Mouse (Mus musculus): ENCODE results near the gene Bach1. TPM values are rescaled to one million over a fixed set of nuclear protein-coding genes. Genes with fewer than 3 reads are reported as not detected.

The Bach1 gene
- polyA plus RNA-seq, 1 experiment = 7.6 TPM

DNA sequence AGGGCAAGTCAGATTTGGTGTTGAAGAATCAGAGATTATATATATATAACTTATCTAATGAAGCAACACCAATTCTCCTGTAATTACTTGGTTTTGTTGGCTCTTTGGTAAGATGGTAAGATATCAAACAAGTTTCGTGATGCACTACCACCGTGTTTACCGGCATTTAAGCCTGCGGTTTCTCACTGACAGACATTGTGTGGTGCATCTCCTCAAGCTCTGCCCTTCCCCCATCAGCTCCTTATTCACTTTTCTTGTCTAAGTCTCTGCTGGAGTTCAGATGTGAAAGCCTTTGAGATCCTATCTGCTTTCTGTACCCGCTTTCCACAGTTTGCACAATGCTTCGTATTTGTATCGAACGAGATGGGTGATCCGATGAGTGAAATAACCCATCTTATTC lies 41.5 kb upstream of the Bach1 start:
- TF ChIP-seq CTCF (IDR thresholded peaks at IDR 0.05; ENCODE audit: extremely low read depth, insufficient read depth, insufficient read length, insufficient replicate concordance) = no peak
- TF ChIP-seq POLR2A (IDR thresholded peaks at IDR 0.05; ENCODE audit: low read depth, low read length) = no peak
- no peak overlapping the region for H3K27ac ChIP-seq (ENCODE audit: insufficient read depth, low read length)
- no peak overlapping the region for H3K4me3 ChIP-seq (ENCODE audit: extremely low read depth, insufficient read depth, insufficient read length)
- H3K4me1 ChIP-seq (ENCODE audit: control insufficient read depth, insufficient read depth, insufficient read length) = peaks cover 23% of the 10 kb centered on the region
- WGBS = 75% methylated on average over 9 of the region's 9 CpGs
- H3K36me3 ChIP-seq (ENCODE audit: control insufficient read depth, insufficient read depth, low read length) = no peaks in the 10 kb centered on the region
- no peaks in the 10 kb centered on the region for H3K27me3 ChIP-seq (ENCODE audit: control insufficient read depth, insufficient read depth, low read length)
- DNase-seq (ENCODE audit: low read depth in 1 of 2, low spot score in 2 of 2) = no peak

DNA sequence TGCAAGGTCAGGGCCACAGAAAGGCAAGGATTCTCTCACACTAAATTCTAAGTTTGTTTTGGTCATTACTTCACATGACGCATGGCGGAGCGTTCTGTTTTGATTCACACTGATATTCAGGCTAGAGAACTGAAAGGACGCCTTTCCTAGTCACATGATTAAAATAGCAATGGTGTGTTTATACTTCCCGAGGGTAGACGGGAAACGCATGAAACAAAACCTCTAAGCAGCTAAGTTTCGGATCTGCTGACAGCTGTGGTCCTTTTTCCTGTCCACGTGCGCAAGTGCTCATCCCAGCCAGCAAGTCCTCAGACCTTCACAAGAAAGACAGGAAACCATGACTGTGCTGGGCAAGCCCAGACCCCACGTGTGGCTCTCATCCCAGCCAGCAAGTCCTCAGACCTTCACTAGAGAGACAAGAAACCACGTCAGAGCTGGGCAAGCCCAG lies 37.7 kb upstream of the Bach1 start:
- WGBS = 5% methylated on average over 12 of the region's 12 CpGs
- no peaks in the 10 kb centered on the region for H3K27me3 ChIP-seq (ENCODE audit: control insufficient read depth, insufficient read depth, low read length)
- peaks cover 9% of the 10 kb centered on the region for H3K4me1 ChIP-seq (ENCODE audit: control insufficient read depth, insufficient read depth, insufficient read length)
- H3K4me3 ChIP-seq (ENCODE audit: extremely low read depth, insufficient read depth, insufficient read length) = peak overlapping the region; percentile 42
- no peak for DNase-seq (ENCODE audit: low read depth in 1 of 2, low spot score in 2 of 2)
- peak overlapping the region; percentile 23; the same call in 1 of the 2 replicates for H3K27ac ChIP-seq (ENCODE audit: insufficient read depth, low read length)
- no peaks in the 10 kb centered on the region for H3K36me3 ChIP-seq (ENCODE audit: control insufficient read depth, insufficient read depth, low read length)
- TF ChIP-seq POLR2A (IDR thresholded peaks at IDR 0.05; ENCODE audit: low read depth, low read length) = no peak
- no peak for TF ChIP-seq CTCF (IDR thresholded peaks at IDR 0.05; ENCODE audit: extremely low read depth, insufficient read depth, insufficient read length, insufficient replicate concordance)

DNA sequence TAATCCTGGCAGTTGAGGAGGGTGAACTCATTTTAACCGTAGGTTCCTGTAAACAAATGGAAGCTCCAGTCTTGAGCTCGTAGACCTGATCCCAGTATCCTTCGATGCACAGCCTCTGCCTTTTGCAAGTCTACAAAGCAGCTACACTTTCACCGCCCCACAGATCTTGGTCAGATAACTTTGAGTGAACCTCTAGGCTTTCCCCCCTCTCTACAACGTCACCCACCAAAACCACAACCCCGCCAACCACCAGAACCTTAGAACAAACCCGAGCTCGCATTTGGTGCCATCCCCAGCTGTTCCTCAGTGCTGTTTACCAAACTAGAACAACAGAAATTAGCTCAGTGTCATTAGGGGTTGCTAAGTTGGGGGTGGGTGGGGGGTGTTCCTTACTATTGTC lies 37.1 kb upstream of the Bach1 start:
- Histone ChIP-seq H3K27me3 (ENCODE audit: control insufficient read depth, insufficient read depth, low read length) (no peaks in the 10 kb centered on the region), H3K27ac (ENCODE audit: insufficient read depth, low read length) (peak overlapping the region; percentile 23; the same call in 1 of the 2 replicates), H3K4me1 (ENCODE audit: control insufficient read depth, insufficient read depth, insufficient read length) (peaks cover 9% of the 10 kb centered on the region), H3K4me3 (ENCODE audit: extremely low read depth, insufficient read depth, insufficient read length) (no peak overlapping the region), H3K36me3 (ENCODE audit: control insufficient read depth, insufficient read depth, low read length) (no peaks in the 10 kb centered on the region)
- TF ChIP-seq POLR2A (IDR thresholded peaks at IDR 0.05; ENCODE audit: low read depth, low read length) = no peak
- TF ChIP-seq CTCF (IDR thresholded peaks at IDR 0.05; ENCODE audit: extremely low read depth, insufficient read depth, insufficient read length, insufficient replicate concordance) = no peak
- WGBS = 11% methylated on average over 8 of the region's 8 CpGs
- peak in 1 of 2 experiments; percentile 15 for DNase-seq (ENCODE audit: low read depth in 1 of 2, low spot score in 2 of 2)

DNA sequence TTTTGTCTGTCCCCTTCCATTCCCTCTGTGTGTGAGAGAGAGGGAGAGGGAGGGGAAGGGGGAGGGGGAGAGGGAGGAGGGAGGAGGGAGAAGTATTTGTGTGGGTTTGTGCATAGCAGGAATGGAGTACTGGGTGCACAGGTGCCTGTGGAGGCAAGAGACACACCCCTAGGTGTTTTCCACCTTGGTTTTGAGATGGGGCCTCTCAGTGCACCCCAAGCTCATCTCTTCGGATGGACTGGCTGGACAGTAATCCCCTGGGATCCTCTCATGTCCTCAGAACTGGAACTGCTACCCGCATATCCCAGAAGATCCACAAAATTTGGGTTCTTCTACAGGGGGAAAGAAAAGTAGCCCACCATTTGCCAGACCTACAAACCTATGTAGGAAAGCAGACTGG lies 36.2 kb upstream of the Bach1 start:
- Histone ChIP-seq H3K4me3 (ENCODE audit: extremely low read depth, insufficient read depth, insufficient read length) (no peak overlapping the region), H3K27ac (ENCODE audit: insufficient read depth, low read length) (no peak overlapping the region), H3K27me3 (ENCODE audit: control insufficient read depth, insufficient read depth, low read length) (no peaks in the 10 kb centered on the region), H3K4me1 (ENCODE audit: control insufficient read depth, insufficient read depth, insufficient read length) (peaks cover 9% of the 10 kb centered on the region), H3K36me3 (ENCODE audit: control insufficient read depth, insufficient read depth, low read length) (no peaks in the 10 kb centered on the region)
- 83% methylated on average over 2 of the region's 2 CpGs for WGBS
- TF ChIP-seq CTCF (IDR thresholded peaks at IDR 0.05; ENCODE audit: extremely low read depth, insufficient read depth, insufficient read length, insufficient replicate concordance) (no peak), POLR2A (IDR thresholded peaks at IDR 0.05; ENCODE audit: low read depth, low read length) (no peak)
- DNase-seq (ENCODE audit: low read depth in 1 of 2, low spot score in 2 of 2) = no peak

GRCm38 (mm10) chr16:87663890-87664289 lies 34.9 kb upstream of the Bach1 start:
- H3K27ac ChIP-seq (ENCODE audit: insufficient read depth, low read length) = no peak overlapping the region
- DNase-seq (ENCODE audit: low read depth in 1 of 2, low spot score in 2 of 2) = no peak
- peaks cover 9% of the 10 kb centered on the region for H3K4me1 ChIP-seq (ENCODE audit: control insufficient read depth, insufficient read depth, insufficient read length)
- H3K4me3 ChIP-seq (ENCODE audit: extremely low read depth, insufficient read depth, insufficient read length) = no peak overlapping the region
- no peak for TF ChIP-seq CTCF (IDR thresholded peaks at IDR 0.05; ENCODE audit: extremely low read depth, insufficient read depth, insufficient read length, insufficient replicate concordance)
- no peak for TF ChIP-seq POLR2A (IDR thresholded peaks at IDR 0.05; ENCODE audit: low read depth, low read length)
- WGBS = 10% methylated on average over 6 of the region's 6 CpGs
- no peaks in the 10 kb centered on the region for H3K36me3 ChIP-seq (ENCODE audit: control insufficient read depth, insufficient read depth, low read length)
- H3K27me3 ChIP-seq (ENCODE audit: control insufficient read depth, insufficient read depth, low read length) = no peaks in the 10 kb centered on the region

- Histone ChIP-seq H3K27me3 (ENCODE audit: control insufficient read depth, insufficient read depth, low read length) (no peaks in the 10 kb centered on the region), H3K4me1 (ENCODE audit: control insufficient read depth, insufficient read depth, insufficient read length) (peaks cover 9% of the 10 kb centered on the region), H3K27ac (ENCODE audit: insufficient read depth, low read length) (no peak overlapping the region), H3K36me3 (ENCODE audit: control insufficient read depth, insufficient read depth, low read length) (no peaks in the 10 kb centered on the region), H3K4me3 (ENCODE audit: extremely low read depth, insufficient read depth, insufficient read length) (no peak overlapping the region)
- DNase-seq (ENCODE audit: low read depth in 1 of 2, low spot score in 2 of 2) = no peak
- 76% methylated on average over 9 of the region's 9 CpGs for WGBS
- TF ChIP-seq POLR2A (IDR thresholded peaks at IDR 0.05; ENCODE audit: low read depth, low read length) (no peak), CTCF (IDR thresholded peaks at IDR 0.05; ENCODE audit: extremely low read depth, insufficient read depth, insufficient read length, insufficient replicate concordance) (no peak)
Measured at GRCm38 (mm10) chr16:87665246-87665645, 33.5 kb upstream of the Bach1 start.

DNA sequence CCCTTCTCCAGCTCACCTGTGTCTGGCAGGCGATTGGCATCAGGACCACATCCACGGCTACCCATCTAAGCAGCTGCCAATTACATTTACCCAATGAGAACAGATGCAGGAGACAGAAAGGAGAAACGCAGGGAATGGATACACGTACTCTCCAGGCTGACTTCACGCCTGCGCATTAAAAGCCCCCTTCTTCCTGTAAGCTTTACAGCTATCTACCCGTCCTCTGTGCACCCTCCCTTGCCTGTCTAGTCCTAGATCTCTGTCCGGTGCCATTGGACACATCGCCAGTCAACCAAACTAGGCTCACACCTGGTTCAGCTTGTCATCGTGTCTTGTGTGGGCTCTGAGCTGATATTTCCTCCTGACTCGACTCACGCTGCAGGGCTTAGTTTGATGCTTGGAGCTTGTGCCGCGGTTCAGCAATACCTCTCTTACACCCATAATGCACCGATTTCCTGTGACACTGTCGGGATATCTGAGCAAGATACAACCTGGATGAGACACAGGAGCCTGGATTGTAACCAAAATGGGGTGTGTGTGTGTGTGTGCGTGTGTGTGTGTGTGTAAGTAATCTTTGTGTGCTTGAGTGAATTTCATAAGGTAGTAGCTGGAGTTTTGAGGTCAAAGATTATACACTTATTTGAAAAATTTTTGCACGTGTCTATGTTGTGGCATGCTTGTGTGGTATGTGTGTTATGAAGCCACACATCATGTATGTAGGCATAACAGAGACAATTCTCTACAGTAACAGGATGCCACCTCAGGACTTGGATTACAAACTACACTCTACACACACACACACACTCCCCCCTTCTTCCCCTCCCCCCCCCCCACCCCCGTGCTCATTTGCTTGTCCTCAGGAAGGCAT lies 32.8 kb upstream of the Bach1 start:
- TF ChIP-seq POLR2A (IDR thresholded peaks at IDR 0.05; ENCODE audit: low read depth, low read length) = no peak
- no peak for TF ChIP-seq CTCF (IDR thresholded peaks at IDR 0.05; ENCODE audit: extremely low read depth, insufficient read depth, insufficient read length, insufficient replicate concordance)
- no peak for DNase-seq (ENCODE audit: low read depth in 1 of 2, low spot score in 2 of 2)
- Histone ChIP-seq H3K4me3 (ENCODE audit: extremely low read depth, insufficient read depth, insufficient read length) (no peak overlapping the region), H3K27me3 (ENCODE audit: control insufficient read depth, insufficient read depth, low read length) (no peaks in the 10 kb centered on the region), H3K4me1 (ENCODE audit: control insufficient read depth, insufficient read depth, insufficient read length) (peaks cover 6% of the 10 kb centered on the region), H3K36me3 (ENCODE audit: control insufficient read depth, insufficient read depth, low read length) (no peaks in the 10 kb centered on the region), H3K27ac (ENCODE audit: insufficient read depth, low read length) (no peak overlapping the region)
- WGBS = 78% methylated on average over 19 of the region's 19 CpGs

Measured in spleen, adult 2 months (tissue).